Mouse (Mus musculus) heart, embryonic 10.5 days (tissue): ENCODE data around the gene Mtmr4. TPM values are rescaled to one million over a fixed set of nuclear protein-coding genes. Genes with fewer than 3 reads are reported as not detected.

Experiments
- DNase-seq: peaks from one replicate; pipeline ENCODE4 v3.0.0-alpha.2; 2017; ENCODE audit warnings: low spot score
- H3K27ac ChIP-seq: fragments of 300-500 bp; sonication (generic); 2 replicates; pipeline ENCODE4 v1.5.1; 2016; ENCODE audit warnings: mild to moderate bottlenecking
- H3K27me3 ChIP-seq: fragments of 300-500 bp; sonication (generic); 2 replicates; pipeline ENCODE4 v1.6.1; 2016; ENCODE audit warnings: mild to moderate bottlenecking; ENCODE audit not compliant: poor library complexity, insufficient read depth, severe bottlenecking
- H3K36me3 ChIP-seq: fragments of 300-500 bp; sonication (generic); 2 replicates; pipeline ENCODE4 v1.6.1; 2016; ENCODE audit warnings: mild to moderate bottlenecking, moderate library complexity
- H3K4me1 ChIP-seq: fragments of 300-500 bp; sonication (generic); 2 replicates; pipeline ENCODE4 v1.6.1; 2016; ENCODE audit warnings: mild to moderate bottlenecking
- H3K4me3 ChIP-seq: fragments of 300-500 bp; sonication (generic); 2 replicates; pipeline ENCODE4 v1.5.1; 2016; ENCODE audit warnings: mild to moderate bottlenecking, moderate library complexity
- H3K9me3 ChIP-seq: fragments of 300-500 bp; sonication (generic); 2 replicates; pipeline ENCODE4 v1.6.1; 2016; ENCODE audit warnings: mild to moderate bottlenecking, moderate library complexity
- WGBS: fragments of 180-500 bp; shearing (Covaris S2); methylation state at CpG from one replicate; pipeline ENCODE4 v1.1.7; 2016; 5-methylcytosine and 5-hydroxymethylcytosine counted together
- polyA plus RNA-seq: library from polyadenylated mRNA; unstranded; fragments of >200 nt; fragmentation: Nextera tagmentation; extraction: Ambion mirVana; gene quantifications from 2 replicates; pipeline ENCODE4 v1.2.1, GENCODE M21; 2016

The Mtmr4 gene
- polyA plus RNA-seq, 1 experiment from 2014 or later = 38.1 TPM

DNA sequence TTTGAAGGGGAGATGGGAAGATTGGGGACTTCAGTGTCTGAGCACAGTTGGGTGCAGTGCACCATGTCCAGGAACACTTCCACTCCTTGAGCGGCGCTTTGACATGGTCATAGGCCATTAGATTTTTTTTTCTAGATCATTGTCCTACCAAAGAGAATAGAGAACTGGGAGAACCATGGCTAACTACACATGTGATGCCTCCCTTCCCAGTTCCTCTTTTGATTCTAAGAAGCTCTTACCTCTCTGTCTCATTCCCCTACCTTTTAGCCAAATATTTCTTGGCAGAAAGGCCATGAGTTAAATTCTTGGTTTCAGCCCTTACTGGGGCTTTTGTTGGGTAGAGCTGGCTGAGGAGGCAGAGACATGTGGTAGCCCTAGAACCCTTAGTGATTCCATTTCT is 11.6 kb downstream of the Mtmr4 start:
- no peak overlapping the region for H3K4me3 ChIP-seq
- WGBS = 95% methylated on average over 2 of the region's 2 CpGs
- no peaks in the 10 kb centered on the region for H3K27me3 ChIP-seq
- DNase-seq = no peak
- H3K27ac ChIP-seq = no peak overlapping the region
- peaks cover 100% of the 10 kb centered on the region for H3K36me3 ChIP-seq
- H3K9me3 ChIP-seq = no peaks in the 10 kb centered on the region
- no peaks in the 10 kb centered on the region for H3K4me1 ChIP-seq

DNA sequence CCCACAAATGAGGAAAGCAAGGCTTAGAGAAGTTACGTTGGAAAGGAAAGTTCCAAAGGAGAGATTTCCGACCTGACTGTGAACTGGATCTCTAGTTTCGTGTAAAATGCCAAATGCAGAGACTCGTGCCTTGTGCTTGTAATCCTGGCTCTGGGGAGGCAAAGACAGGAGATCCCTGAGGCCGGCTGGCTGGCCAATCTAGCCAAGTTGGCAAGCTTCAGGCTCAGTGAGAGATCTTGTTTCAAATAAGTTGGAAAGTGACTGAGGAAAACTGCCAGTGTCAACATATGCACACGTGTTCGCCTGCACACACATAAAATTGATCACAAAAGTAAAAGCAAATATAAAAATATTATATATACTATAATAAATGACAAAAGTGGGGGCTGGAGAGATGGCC is 17.3 kb downstream of the Mtmr4 start:
- no peaks in the 10 kb centered on the region for H3K9me3 ChIP-seq
- no peaks in the 10 kb centered on the region for H3K4me1 ChIP-seq
- H3K36me3 ChIP-seq = peaks cover 99% of the 10 kb centered on the region
- H3K27me3 ChIP-seq = no peaks in the 10 kb centered on the region
- WGBS = 89% methylated on average over 7 of the region's 7 CpGs
- no peak overlapping the region for H3K27ac ChIP-seq
- no peak overlapping the region for H3K4me3 ChIP-seq
- no peak for DNase-seq

GRCm38 (mm10) chr11:87611547-87611946 is 19.6 kb downstream of the Mtmr4 start:
- Histone ChIP-seq H3K4me1 (no peaks in the 10 kb centered on the region), H3K27ac (no peak overlapping the region), H3K36me3 (peaks cover 99% of the 10 kb centered on the region), H3K27me3 (no peaks in the 10 kb centered on the region), H3K4me3 (no peak overlapping the region), H3K9me3 (no peaks in the 10 kb centered on the region)
- no peak for DNase-seq
- WGBS = 93% methylated on average over 9 of the region's 9 CpGs

DNA sequence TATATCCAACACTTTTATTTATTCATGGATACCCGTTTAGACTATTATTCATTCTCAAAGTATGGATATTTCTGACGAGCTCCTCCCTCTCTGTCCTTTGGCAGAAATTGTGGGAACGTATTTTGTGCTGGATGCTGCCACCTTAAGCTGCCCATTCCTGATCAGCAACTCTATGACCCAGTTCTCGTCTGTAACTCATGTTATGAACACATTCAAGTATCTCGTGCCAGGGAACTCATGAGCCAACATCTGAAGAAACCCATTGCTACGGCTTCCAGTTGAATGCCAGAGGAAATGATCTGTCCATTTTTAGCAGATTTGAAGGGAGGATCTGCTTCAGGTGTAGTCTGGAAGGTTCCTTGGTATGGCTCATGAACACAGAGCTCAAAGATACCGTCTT is 22.0 kb downstream of the Mtmr4 start:
- 92% methylated on average over 7 of the region's 7 CpGs for WGBS
- H3K4me3 ChIP-seq = no peak overlapping the region
- H3K36me3 ChIP-seq = peaks cover 98% of the 10 kb centered on the region
- H3K27ac ChIP-seq = no peak overlapping the region
- no peaks in the 10 kb centered on the region for H3K4me1 ChIP-seq
- H3K27me3 ChIP-seq = no peaks in the 10 kb centered on the region
- H3K9me3 ChIP-seq = peaks cover 5% of the 10 kb centered on the region; the same call in 1 of the 2 replicates
- DNase-seq = no peak

GRCm38 (mm10) chr11:87615551-87615950 is 23.6 kb downstream of the Mtmr4 start:
- Histone ChIP-seq H3K4me3 (no peak overlapping the region), H3K36me3 (peaks cover 90% of the 10 kb centered on the region), H3K9me3 (peaks cover 5% of the 10 kb centered on the region; the same call in 1 of the 2 replicates), H3K4me1 (no peaks in the 10 kb centered on the region), H3K27ac (no peak overlapping the region), H3K27me3 (no peaks in the 10 kb centered on the region)
- no peak for DNase-seq
- 94% methylated on average over 5 of the region's 5 CpGs for WGBS

DNA sequence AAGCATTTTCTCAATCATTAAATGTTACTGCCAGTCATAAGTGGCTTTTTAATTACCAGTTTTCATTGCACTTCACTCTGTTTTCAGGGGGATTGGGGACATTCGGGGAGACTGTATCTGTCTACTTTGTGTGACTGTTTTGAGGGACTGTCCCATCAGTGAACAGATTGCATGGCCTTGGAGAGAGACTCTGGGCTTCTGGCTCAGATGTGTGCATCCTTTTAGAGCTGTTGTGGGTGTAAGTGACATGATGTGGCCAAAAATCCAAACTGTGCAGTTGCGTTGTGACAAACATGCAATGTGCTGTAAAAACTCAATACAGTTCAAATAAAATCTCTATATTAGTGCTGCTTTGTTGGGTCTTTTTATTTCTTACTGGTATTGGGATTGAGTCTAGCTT is 24.0 kb downstream of the Mtmr4 start:
- no peak overlapping the region for H3K27ac ChIP-seq
- no peak for DNase-seq
- H3K4me3 ChIP-seq = no peak overlapping the region
- H3K4me1 ChIP-seq = no peaks in the 10 kb centered on the region
- H3K9me3 ChIP-seq = peaks cover 5% of the 10 kb centered on the region; the same call in 1 of the 2 replicates
- peaks cover 86% of the 10 kb centered on the region for H3K36me3 ChIP-seq
- H3K27me3 ChIP-seq = no peaks in the 10 kb centered on the region
- WGBS = 97% methylated on average over 2 of the region's 2 CpGs

GRCm38 (mm10) chr11:87616790-87617474 is 25.0 kb downstream of the Mtmr4 start, which contains the start of gene Hsf5:
Gene Hsf5 (plus strand): TSS chr11:87617164.
- Histone ChIP-seq H3K27me3 (no peaks in the 10 kb centered on the region), H3K4me1 (no peaks in the 10 kb centered on the region), H3K36me3 (peaks cover 80% of the 10 kb centered on the region), H3K27ac (no peak within 1 kb of the TSS), H3K4me3 (no peak within 1 kb of the TSS), H3K9me3 (peaks cover 5% of the 10 kb centered on the region; the same call in 1 of the 2 replicates)
- 81% methylated on average over 69 of the region's 69 CpGs for WGBS
- no peak for DNase-seq

GRCm38 (mm10) chr11:87617606-87618005 is 25.6 kb downstream of the Mtmr4 start:
- Histone ChIP-seq H3K4me3 (no peak overlapping the region), H3K4me1 (no peaks in the 10 kb centered on the region), H3K27ac (no peak overlapping the region), H3K9me3 (peaks cover 5% of the 10 kb centered on the region; the same call in 1 of the 2 replicates), H3K36me3 (peaks cover 78% of the 10 kb centered on the region), H3K27me3 (no peaks in the 10 kb centered on the region)
- DNase-seq = no peak
- WGBS = 92% methylated on average over 32 of the region's 32 CpGs

GRCm38 (mm10) chr11:87623160-87623559 is 31.2 kb downstream of the Mtmr4 start:
- 70% methylated on average over 4 of the region's 4 CpGs for WGBS
- DNase-seq = no peak
- no peaks in the 10 kb centered on the region for H3K9me3 ChIP-seq

DNA sequence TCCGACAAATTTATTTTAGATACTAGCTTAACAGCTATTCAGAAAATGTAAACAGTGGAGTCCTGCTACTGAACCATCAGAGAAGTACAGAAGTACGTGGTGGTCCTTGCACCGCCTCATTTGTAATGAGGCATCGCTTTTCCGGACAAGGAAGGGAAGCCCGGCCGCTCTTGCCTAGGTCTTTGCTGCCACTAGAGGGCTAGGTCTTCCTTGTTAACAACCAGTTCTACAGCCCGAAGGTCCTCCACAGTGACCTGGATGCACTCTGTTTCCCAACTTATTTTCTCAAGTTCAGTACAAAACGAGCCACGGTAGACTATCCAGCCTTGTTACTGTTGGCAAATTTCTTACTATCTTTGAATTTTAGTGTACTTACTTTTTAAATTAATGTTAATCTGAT is 37.9 kb downstream of the Mtmr4 start:
- WGBS = 31% methylated on average over 10 of the region's 10 CpGs

More at GRCm38 (mm10) chr11:87623160-87623559, 31.2 kb downstream of the Mtmr4 start:
- Histone ChIP-seq H3K4me3 (no peak overlapping the region), H3K27me3 (no peaks in the 10 kb centered on the region), H3K4me1 (no peaks in the 10 kb centered on the region), H3K27ac (no peak overlapping the region), H3K36me3 (peaks cover 52% of the 10 kb centered on the region)

GRCm38 (mm10) chr11:87638793-87639192 is 46.8 kb downstream of the Mtmr4 start:
- Histone ChIP-seq H3K4me3 (peak overlapping the region; percentile 63), H3K4me1 (peaks cover 10% of the 10 kb centered on the region; the same call in 1 of the 2 replicates), H3K9me3 (no peaks in the 10 kb centered on the region), H3K36me3 (no peaks in the 10 kb centered on the region), H3K27me3 (no peaks in the 10 kb centered on the region), H3K27ac (peak overlapping the region; percentile 93)
- 14% methylated on average over 2 of the region's 2 CpGs for WGBS
- DNase-seq = no peak

More for the DNA sequence above, 37.9 kb downstream of the Mtmr4 start:
- Histone ChIP-seq H3K27me3 (no peaks in the 10 kb centered on the region), H3K4me1 (no peaks in the 10 kb centered on the region), H3K4me3 (no peak overlapping the region), H3K9me3 (no peaks in the 10 kb centered on the region), H3K27ac (no peak overlapping the region), H3K36me3 (peaks cover 10% of the 10 kb centered on the region)
- peak; percentile 80 for DNase-seq

DNA sequence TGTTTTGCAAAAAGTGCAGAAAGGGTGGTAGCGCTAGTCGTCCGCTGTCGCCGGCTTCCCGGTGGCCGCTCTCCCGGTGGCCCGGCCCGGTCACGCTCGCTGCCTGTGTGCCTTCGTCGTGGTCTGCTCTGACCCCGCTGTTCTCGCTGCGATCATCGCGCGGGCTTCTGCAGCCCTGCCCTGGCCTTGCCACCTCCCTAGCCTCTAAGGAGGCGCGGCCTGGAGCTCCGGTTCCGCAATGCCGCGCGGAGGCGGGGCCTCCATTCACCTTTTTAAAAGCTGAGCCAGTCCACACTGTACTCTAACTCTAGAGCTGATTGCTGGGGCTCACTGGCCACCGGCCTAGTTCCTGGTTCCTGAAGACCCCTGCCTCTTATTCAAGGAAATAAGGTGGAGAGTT is 47.2 kb downstream of the Mtmr4 start:
- H3K4me1 ChIP-seq = peaks cover 10% of the 10 kb centered on the region; the same call in 1 of the 2 replicates
- peak; percentile 92 for DNase-seq
- H3K4me3 ChIP-seq = peak overlapping the region; percentile 63
- no peaks in the 10 kb centered on the region for H3K36me3 ChIP-seq
- H3K27ac ChIP-seq = peak overlapping the region; percentile 93
- H3K27me3 ChIP-seq = no peaks in the 10 kb centered on the region
- WGBS = 1% methylated on average over 29 of the region's 29 CpGs
- no peaks in the 10 kb centered on the region for H3K9me3 ChIP-seq

DNA sequence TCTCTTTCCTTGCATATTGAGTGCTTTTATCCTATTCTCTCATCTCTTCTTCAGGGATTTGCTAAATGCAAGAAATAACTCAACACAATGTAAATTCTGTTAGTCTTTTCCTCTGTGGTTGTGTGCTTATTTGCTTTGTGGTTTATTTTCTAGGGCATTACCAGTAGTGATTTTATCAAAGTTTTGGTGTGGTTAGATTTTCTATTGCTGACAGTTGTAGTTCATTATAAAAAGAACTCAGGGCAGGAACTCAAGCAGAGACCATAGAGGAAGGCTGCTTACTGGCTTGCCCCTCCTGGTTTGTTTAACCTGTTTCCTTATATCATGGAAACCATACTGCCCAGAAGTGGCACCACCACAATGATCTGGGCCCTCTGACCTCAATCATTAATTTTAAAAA is 50.9 kb downstream of the Mtmr4 start:
- Histone ChIP-seq H3K27ac (no peak overlapping the region), H3K4me1 (peaks cover 25% of the 10 kb centered on the region), H3K4me3 (no peak overlapping the region), H3K36me3 (no peaks in the 10 kb centered on the region), H3K9me3 (no peaks in the 10 kb centered on the region), H3K27me3 (no peaks in the 10 kb centered on the region)
- no peak for DNase-seq

GRCm38 (mm10) chr11:87654693-87655092 is 62.7 kb downstream of the Mtmr4 start:
- Histone ChIP-seq H3K27me3 (no peaks in the 10 kb centered on the region), H3K4me3 (no peak overlapping the region), H3K36me3 (no peaks in the 10 kb centered on the region), H3K27ac (no peak overlapping the region), H3K4me1 (no peaks in the 10 kb centered on the region), H3K9me3 (no peaks in the 10 kb centered on the region)
- no peak for DNase-seq
- 80% methylated on average over 5 of the region's 5 CpGs for WGBS
